In genomic region chr1:137928522-137928921, GRCm38 (mm10) we compare ENCODE assay signal across 8 mouse cellular contexts.
A peak's percentile ranks its signal among the peaks of the same experiment; 100 is the strongest.
DNase-seq lines count a peak whose midpoint lies in the region; ATAC-seq and TF ChIP-seq lines count a peak whose summit lies in the region.

No protein-coding gene starts in this region.

- no peaks in the 10 kb centered on the region for H3K27me3 ChIP-seq in heart, embryonic 16.5 days (ENCODE audit: control insufficient read depth, insufficient read depth, low read length)

- peak overlapping the region; percentile 56 for H3K27ac ChIP-seq in left cerebral cortex, adult 2 months
- peak overlapping the region; percentile 59 for H3K27ac ChIP-seq in heart, embryonic 16.5 days (ENCODE audit: low read length)

- no peaks in the 10 kb centered on the region for H3K9me3 ChIP-seq in heart, embryonic 16.5 days (replicated peaks; ENCODE audit: control insufficient read depth, low read length)

- H3K4me3 ChIP-seq in left cerebral cortex, adult 2 months, result no peak overlapping the region
- H3K4me3 ChIP-seq in heart, embryonic 16.5 days (ENCODE audit: low read length), result no peak overlapping the region

- intact Hi-C loops in left cerebral cortex, adult 2 months (cut with DNase I), result no loop called here
- intact Hi-C loops in left cerebral cortex, postnatal 25 days (cut with DNase I), result no loop called here

- H3K36me3 ChIP-seq in heart, embryonic 16.5 days (ENCODE audit: control insufficient read depth, insufficient read depth), result peaks cover 18% of the 10 kb centered on the region; the same call in 1 of the 2 replicates

- TF ChIP-seq CTCF in left cerebral cortex, adult 2 months (IDR thresholded peaks at IDR 0.05), result no peak

- DNase-seq in left cerebral cortex, adult 2 months (ENCODE audit: extremely low spot score in 1 of 2, low spot score in 2 of 2), result no peak
- DNase-seq in left cerebral cortex, postnatal 25 days (ENCODE audit: low spot score in 2 of 2), result no peak
- DNase-seq in embryo, embryonic 11 days, result peak; percentile 79
- DNase-seq in kidney, postnatal 36 days, result peak; percentile 40 to 51
- peak; percentile 26 for DNase-seq in skeletal muscle tissue, adult 2 months (ENCODE audit: low read depth, low spot score)
- no peak for DNase-seq in layer of hippocampus, adult 18-20 months (ENCODE audit: low spot score in 2 of 2)
- no peak for DNase-seq in T-cell, adult 2 months (ENCODE audit: low spot score)

- no peak for ATAC-seq in heart, embryonic 16.5 days (replicated peaks; ENCODE audit: extremely low read depth, insufficient read depth, low FRiP score)

- H3K4me2 ChIP-seq in heart, embryonic 16.5 days (ENCODE audit: low read depth, low read length), result peak overlapping the region; percentile 28; the same call in 1 of the 2 replicates

- peaks cover 35% of the 10 kb centered on the region for H3K4me1 ChIP-seq in heart, embryonic 16.5 days (ENCODE audit: control insufficient read depth, insufficient read depth, low read length)

- 42% methylated on average over 6 of the region's 6 CpGs for WGBS in heart, embryonic 16.5 days

- H3K9ac ChIP-seq in heart, embryonic 16.5 days (ENCODE audit: low read length), result peak overlapping the region; percentile 38; the same call in 1 of the 2 replicates

Comparison
In these comparisons a context has a peak if more than half of its experiments do, and no peak if none do; other contexts are left out.
1. DNase-seq: peak in embryo, embryonic 11 days (single experiment), kidney, postnatal 36 days (2 of 2) and skeletal muscle tissue, adult 2 months (single experiment); none in left cerebral cortex, adult 2 months (0 of 2), left cerebral cortex, postnatal 25 days (0 of 2), layer of hippocampus, adult 18-20 months (0 of 2) and T-cell, adult 2 months (single experiment).